Mouse (Mus musculus) forebrain, embryonic 16.5 days (tissue): Measurements from ENCODE around the gene Mthfs. TPM values are rescaled to one million over a fixed set of nuclear protein-coding genes. Genes with fewer than 3 reads are reported as not detected.
"Not testable (repeated sequence)": the region's sequence is repeated elsewhere in the genome, so short reads cannot be mapped to it uniquely, and the experiment has no call there.

Experiments
- ATAC-seq: fragments of 200-750 bp; cut with Nextera tagmentation; 2 replicates; pipeline ENCODE4 v1.8.0; 2017; ENCODE audit warnings: mild to moderate bottlenecking, moderate library complexity
- H3K27ac ChIP-seq: fragments of 300-500 bp; sonication (generic); 2 replicates; pipeline ENCODE4 v1.5.1; 2014; ENCODE audit warnings: low read length, control low read depth
- H3K27me3 ChIP-seq: fragments of 300-500 bp; sonication (generic); replicated peaks from 2 replicates; pipeline ENCODE4 v1.6.1; 2014; ENCODE audit warnings: low read length; ENCODE audit not compliant: control insufficient read depth, insufficient read depth
- H3K36me3 ChIP-seq: fragments of 300-500 bp; sonication (generic); 2 replicates; pipeline ENCODE4 v1.6.1; 2014; ENCODE audit not compliant: control insufficient read depth, insufficient read depth
- H3K4me1 ChIP-seq: fragments of 300-500 bp; sonication (generic); replicated peaks from 2 replicates; pipeline ENCODE4 v1.6.1; 2014; ENCODE audit warnings: low read length; ENCODE audit not compliant: control insufficient read depth, insufficient read depth
- H3K4me2 ChIP-seq: fragments of 300-500 bp; sonication (generic); 2 replicates; pipeline ENCODE4 v1.6.1; 2014; ENCODE audit warnings: mild to moderate bottlenecking, low read length, control low read depth
- H3K4me3 ChIP-seq: fragments of 300-500 bp; sonication (generic); replicated peaks from 2 replicates; pipeline ENCODE4 v1.5.1; 2014; ENCODE audit warnings: mild to moderate bottlenecking, low read length, control low read depth
- H3K9ac ChIP-seq: fragments of 300-500 bp; sonication (generic); replicated peaks from 2 replicates; pipeline ENCODE4 v1.6.1; 2014; ENCODE audit warnings: low read depth, low read length, control low read depth
- H3K9me3 ChIP-seq: fragments of 300-500 bp; sonication (generic); 2 replicates; pipeline ENCODE4 v1.6.1; 2016; ENCODE audit warnings: low read length; ENCODE audit not compliant: control insufficient read depth
- WGBS: fragments of 180-500 bp; shearing (Covaris S2); extraction: QIAGEN DNeasy Blood & Tissue Kit; methylation state at CpG from one replicate; pipeline ENCODE4 v1.1.7; 2014; 5-methylcytosine and 5-hydroxymethylcytosine counted together
- polyA plus RNA-seq: library from polyadenylated mRNA; unstranded; fragments of >200 nt; fragmentation: Nextera tagmentation; extraction: Ambion mirVana; gene quantifications from 2 replicates; pipeline ENCODE4 v1.2.1, GENCODE M21; 2015

Gene Mthfs
- polyA plus RNA-seq, 1 experiment from 2014 or later: 10.6 TPM

DNA sequence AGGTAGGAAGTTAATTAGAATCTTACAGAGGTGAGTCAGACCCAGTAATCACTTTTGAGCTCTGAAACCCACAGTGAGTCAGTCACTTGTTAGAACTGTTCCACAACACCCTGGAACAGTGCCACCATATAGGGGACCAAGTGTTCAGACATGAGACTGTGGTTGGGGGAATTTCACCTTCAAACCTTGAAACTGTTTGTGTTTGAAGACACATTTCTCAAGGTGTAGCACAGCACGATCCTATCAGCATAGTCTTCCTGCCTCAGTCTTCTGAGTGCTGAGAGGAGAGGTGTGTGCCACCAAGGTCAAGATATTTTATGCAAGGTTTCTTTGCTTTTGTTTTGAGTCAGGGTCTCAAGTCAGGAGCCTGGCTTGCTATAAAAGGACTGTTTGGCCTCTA is 1.5 kb upstream of the Mthfs start:
- WGBS: 83% methylated on average over 1 of the region's 1 CpGs

DNA sequence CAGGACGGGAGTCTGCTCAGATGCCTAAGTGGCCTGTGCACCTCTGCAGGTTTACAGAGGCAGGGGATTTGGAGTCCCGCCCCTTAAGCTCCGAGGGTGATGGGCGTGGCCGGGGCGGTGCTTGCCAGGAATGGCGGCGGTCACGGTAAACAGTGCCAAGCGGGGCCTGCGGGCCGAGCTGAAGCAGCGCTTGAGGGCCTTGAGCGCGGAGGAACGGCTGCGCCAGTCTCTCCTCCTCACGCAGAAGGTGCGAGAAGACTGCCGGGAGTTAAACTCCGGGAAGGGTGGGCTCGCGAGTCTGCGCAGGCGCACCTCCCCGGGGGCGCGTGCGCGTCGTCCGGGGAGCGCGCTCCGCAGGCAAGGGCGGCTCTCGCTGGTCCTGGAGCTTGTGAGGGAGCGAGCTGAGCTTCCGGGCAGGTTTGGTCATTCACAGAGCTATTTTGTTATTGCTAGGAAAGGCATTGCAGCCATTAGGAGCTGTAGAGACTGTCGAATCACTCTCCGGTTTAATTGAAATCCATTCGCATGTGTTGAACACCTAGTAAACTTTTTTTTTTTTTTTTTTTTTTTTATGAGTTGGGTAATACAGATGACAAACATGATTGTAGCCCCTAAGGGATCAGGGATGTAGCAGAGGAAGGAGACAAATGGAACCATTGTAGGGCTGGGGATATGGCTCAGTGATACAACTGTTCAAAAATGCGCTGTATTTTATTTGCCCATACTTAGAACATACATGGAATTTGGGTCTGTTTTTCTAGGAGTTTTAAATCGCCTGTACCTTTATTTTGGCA is 786 bp downstream of the Mthfs start:
- ATAC-seq: peak; percentile 95
- peak overlapping the region; percentile 42 for H3K4me2 ChIP-seq
- WGBS: 12% methylated on average over 5 of the region's 44 CpGs
- not testable (repeated sequence) for H3K9me3 ChIP-seq, H3K9ac ChIP-seq, H3K27me3 ChIP-seq, H3K4me1 ChIP-seq, H3K36me3 ChIP-seq, H3K27ac ChIP-seq
- peak overlapping the region; percentile 31 for H3K4me3 ChIP-seq

More for the DNA sequence above, 1.5 kb upstream of the Mthfs start:
- H3K27me3 ChIP-seq, H3K9me3 ChIP-seq, H3K9ac ChIP-seq, H3K4me3 ChIP-seq, H3K27ac ChIP-seq, H3K36me3 ChIP-seq, H3K4me1 ChIP-seq, H3K4me2 ChIP-seq, ATAC-seq: not testable (repeated sequence)

DNA sequence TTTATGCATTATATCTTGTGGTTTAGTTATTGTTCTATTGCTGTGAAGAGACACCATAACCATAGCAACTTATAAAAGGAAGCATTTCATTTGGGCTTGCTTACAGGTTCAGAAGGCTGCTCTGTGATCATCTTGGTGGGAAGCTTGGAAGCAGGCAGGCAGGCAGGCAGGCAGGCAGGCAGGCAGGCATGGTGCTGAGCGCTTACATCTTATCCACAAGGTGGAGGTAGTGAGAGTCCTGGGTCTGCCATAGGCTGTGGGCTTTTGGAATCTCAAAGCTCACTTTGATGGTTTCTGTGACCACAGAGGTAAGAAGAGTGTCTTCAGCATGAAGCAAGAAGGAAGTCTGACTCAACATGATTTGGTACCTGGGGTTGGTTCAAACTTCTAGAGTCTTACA is 2.0 kb downstream of the Mthfs start:
- H3K4me2 ChIP-seq, H3K4me1 ChIP-seq, H3K27ac ChIP-seq, H3K4me3 ChIP-seq, H3K9me3 ChIP-seq, H3K9ac ChIP-seq, H3K27me3 ChIP-seq, H3K36me3 ChIP-seq: not testable (repeated sequence)
- 38% methylated on average over 1 of the region's 1 CpGs for WGBS
- ATAC-seq: 0 out of 2 replicates have a peak, but pooled peaks have one; percentile 9

DNA sequence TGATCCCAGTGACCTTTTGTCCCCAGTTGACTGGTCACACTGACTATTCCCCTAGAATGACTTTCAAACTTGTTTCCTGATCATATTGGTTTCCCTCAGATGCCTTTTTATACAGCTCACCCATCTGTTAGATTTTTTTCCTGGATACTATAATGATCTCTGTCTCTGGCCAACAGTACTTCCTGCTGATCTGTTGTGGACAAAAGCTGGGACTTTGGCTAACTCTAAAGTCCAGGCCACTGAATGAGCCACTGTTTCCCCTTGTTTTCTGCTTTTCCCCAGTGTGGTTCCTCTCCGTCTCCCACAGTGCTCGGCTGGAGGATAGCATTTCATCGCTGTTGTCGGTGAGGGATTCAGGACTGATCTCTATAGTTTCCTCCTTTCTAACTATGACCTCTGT is 7.7 kb downstream of the Mthfs start:
- not testable (repeated sequence) for H3K27ac ChIP-seq, H3K9ac ChIP-seq, H3K4me1 ChIP-seq, H3K4me3 ChIP-seq, H3K9me3 ChIP-seq, H3K36me3 ChIP-seq, H3K27me3 ChIP-seq, H3K4me2 ChIP-seq, ATAC-seq
- 90% methylated on average over 4 of the region's 4 CpGs for WGBS

DNA sequence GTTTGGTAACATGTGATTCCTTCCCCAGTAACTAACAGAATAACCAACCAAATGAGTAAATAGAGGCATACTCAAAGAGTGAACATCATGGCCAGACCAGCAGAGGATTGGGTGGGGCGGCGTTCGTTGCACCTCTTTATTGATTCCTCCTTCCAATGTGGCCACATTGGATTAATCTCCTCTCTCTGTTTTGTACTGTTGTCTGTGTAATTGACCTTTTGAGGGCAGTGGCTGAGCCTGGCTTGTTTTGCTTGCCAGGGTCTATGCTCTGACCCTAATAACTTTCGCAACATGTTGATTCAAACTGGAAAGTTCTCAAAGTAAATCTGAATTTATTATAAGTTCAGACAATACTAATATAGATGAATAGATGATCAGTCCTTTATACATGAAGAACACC is 9.2 kb downstream of the Mthfs start:
- not testable (repeated sequence) for H3K27ac ChIP-seq, H3K9me3 ChIP-seq, ATAC-seq, H3K4me2 ChIP-seq, H3K4me3 ChIP-seq, H3K36me3 ChIP-seq, H3K9ac ChIP-seq, H3K27me3 ChIP-seq, H3K4me1 ChIP-seq
- 94% methylated on average over 3 of the region's 4 CpGs for WGBS

DNA sequence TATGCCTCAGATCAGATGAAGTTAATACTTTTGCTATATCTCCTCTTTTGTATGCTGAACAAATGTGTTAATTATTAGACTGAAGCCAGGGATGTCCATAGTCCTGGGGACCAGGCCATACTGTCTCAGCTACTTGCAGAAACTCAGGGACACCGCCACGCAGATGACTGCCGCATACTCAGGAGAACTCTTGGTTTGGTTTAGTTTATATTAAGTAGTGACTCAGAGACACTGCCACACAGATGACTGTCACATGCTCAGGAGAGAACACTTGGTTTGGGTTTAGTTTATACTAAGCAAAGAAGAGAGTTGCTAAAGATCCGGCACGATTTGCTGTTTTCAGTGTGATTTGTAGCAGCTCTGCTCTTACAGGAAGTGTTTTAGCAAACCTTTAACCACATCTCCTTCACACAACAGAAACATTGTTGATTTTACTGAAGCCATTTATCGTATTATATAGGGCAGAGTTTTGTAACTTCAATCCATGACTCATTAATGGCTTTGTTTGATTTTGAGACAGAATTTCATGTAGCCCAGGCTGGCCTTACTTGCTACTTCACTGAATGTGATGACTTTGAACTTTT is 10.3 kb downstream of the Mthfs start:
- not testable (repeated sequence) for H3K9ac ChIP-seq, H3K4me3 ChIP-seq, H3K27me3 ChIP-seq, H3K9me3 ChIP-seq, H3K4me2 ChIP-seq, H3K4me1 ChIP-seq, H3K27ac ChIP-seq, ATAC-seq, H3K36me3 ChIP-seq
- whole genome bisulfite sequencing: 94% methylated on average over 6 of the region's 6 CpGs

DNA sequence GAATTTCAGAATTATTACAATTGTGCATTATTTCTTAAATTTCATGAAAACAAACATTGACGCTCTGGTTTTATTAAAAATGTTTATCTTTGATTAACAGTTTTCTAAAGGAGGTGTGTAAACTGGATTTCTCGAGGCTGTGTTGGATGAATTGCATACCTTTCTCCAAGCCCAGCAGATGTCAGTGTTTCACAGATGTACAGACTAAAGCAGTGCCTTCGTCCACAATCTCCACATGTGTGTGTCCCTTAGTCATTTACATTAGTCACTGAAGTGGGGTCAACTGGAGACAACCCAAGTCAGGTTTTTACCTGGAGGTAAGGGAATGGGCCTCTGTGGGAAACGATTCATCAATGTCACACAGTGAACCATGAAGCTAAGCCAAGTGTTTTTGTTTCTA is 15.6 kb downstream of the Mthfs start:
- 56% methylated on average over 4 of the region's 4 CpGs for whole genome bisulfite sequencing
- Histone ChIP-seq H3K9me3 (no peaks in the 10 kb centered on the region), H3K4me1 (no peaks in the 10 kb centered on the region), H3K4me3 (no peak overlapping the region), H3K36me3 (no peaks in the 10 kb centered on the region), H3K27ac (no peak overlapping the region), H3K4me2 (no peak overlapping the region), H3K9ac (no peak overlapping the region), H3K27me3 (no peaks in the 10 kb centered on the region)
- peak; percentile 67; the same call in 1 of the 2 replicates for ATAC-seq

DNA sequence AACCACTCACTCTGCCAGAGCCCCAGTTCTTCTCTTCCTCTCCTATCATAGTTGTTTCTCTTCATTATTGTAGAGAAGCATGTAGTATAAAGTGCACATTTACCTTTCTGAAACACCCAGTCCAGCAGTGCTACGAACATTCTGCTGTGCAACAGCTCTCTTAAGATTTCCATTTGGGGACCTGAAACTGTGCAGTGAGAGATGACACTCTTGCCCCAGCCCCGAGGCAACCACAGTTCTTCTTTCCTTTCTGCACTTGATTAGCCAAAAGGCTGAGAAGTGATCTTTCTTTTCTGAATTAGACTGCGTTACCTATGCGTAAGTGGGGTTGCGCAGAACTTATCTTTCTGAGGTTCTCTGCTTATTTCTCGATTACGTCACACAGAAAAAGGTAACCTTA is 17.6 kb downstream of the Mthfs start:
- Histone ChIP-seq H3K4me1 (no peaks in the 10 kb centered on the region), H3K27me3 (no peaks in the 10 kb centered on the region), H3K27ac (no peak overlapping the region), H3K4me2 (no peak overlapping the region), H3K9me3 (no peaks in the 10 kb centered on the region), H3K4me3 (no peak overlapping the region), H3K9ac (no peak overlapping the region), H3K36me3 (no peaks in the 10 kb centered on the region)
- 89% methylated on average over 7 of the region's 7 CpGs for WGBS
- ATAC-seq: no peak

DNA sequence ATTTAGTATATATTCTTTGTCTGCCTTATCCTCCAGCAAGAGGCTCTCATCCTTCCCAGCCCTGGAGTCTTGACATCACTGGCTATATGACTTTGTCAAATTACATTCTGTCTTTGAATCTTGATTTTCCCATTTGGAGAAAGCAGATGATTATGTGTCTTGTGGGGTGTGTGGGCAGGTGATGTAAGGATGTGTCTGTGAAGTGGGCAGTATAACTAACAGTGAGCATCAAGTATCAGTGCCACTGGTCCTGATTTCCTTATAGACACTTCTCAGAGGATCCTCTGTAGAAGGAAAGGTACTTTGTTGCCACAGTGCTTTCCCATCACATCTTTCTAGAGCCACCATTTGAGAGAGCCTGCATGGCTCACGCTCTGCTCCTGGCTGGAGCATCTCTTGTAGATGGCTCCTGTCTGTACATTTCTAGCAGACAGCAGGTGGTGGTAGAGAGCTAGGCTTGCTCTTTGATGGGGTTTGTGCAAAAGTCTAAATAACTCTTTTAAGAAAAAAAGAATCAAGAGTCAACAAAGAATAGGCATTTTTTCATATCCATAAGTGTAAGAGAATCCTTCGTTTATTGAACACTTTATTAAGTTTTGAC is 20.5 kb downstream of the Mthfs start:
- not testable (repeated sequence) for H3K4me2 ChIP-seq, H3K27ac ChIP-seq, H3K4me3 ChIP-seq, H3K9me3 ChIP-seq, H3K27me3 ChIP-seq, H3K9ac ChIP-seq, H3K4me1 ChIP-seq, H3K36me3 ChIP-seq
- 64% methylated on average over 1 of the region's 2 CpGs for WGBS
- peak; percentile 79 for ATAC-seq
